Mouse (Mus musculus) thymus, adult 2 months (tissue): Measurements from ENCODE around the gene Nrarp.
A peak's percentile ranks its signal among the peaks of the same experiment; 100 is the strongest.

Source experiments
- CTCF ChIP-seq: fragments of 200-500 bp; IDR thresholded peaks from 2 replicates; pipeline ENCODE4 v1.5.1; 2012; ENCODE audit warnings: mild to moderate bottlenecking, control low read depth, low read length, moderate library complexity, borderline replicate concordance; ENCODE audit not compliant: control insufficient read depth, poor library complexity, insufficient read depth; ENCODE audit errors: extremely low read depth
- POLR2A ChIP-seq: fragments of 200-500 bp; IDR thresholded peaks from 2 replicates; pipeline ENCODE4 v1.6.1; 2012; ENCODE audit warnings: mild to moderate bottlenecking, low read length, control low read depth, moderate library complexity; ENCODE audit not compliant: control insufficient read depth, poor library complexity, insufficient read depth; ENCODE audit errors: extremely low read depth

DNA sequence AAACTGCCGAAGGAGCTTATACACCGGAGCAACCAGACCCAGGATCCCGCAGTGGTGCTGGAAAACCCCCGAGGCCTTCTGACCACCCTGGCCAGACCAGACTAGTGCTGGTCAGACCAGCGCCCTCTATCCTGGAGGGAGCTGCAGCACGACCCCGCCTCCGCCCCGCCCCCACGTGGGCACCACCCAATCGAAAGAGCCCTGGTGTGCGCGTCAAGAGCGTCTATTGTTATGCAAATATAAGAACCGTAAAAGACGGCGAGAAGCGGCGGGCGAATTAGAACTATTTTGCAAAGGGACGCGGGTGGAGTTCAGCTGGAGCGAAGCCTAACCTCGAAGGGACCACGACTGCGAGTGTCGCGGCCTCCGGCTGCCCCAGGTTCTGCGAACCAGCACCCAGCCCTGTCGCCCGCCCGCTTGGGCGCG is at the start of gene Nrarp:
- TF ChIP-seq CTCF (0 out of 2 replicates have a peak, but pooled peaks have one; percentile 59), POLR2A (no peak; the same call in 1 of the 2 replicates)
